Mouse (Mus musculus) ovary, postnatal 14 days (tissue): ENCODE results near the gene Taldo1.

ENCODE experiments used
- DNase-seq: peaks from one replicate; pipeline ENCODE4 v3.0.0; 2022; ENCODE audit warnings: low spot score

Gene Taldo1

DNA sequence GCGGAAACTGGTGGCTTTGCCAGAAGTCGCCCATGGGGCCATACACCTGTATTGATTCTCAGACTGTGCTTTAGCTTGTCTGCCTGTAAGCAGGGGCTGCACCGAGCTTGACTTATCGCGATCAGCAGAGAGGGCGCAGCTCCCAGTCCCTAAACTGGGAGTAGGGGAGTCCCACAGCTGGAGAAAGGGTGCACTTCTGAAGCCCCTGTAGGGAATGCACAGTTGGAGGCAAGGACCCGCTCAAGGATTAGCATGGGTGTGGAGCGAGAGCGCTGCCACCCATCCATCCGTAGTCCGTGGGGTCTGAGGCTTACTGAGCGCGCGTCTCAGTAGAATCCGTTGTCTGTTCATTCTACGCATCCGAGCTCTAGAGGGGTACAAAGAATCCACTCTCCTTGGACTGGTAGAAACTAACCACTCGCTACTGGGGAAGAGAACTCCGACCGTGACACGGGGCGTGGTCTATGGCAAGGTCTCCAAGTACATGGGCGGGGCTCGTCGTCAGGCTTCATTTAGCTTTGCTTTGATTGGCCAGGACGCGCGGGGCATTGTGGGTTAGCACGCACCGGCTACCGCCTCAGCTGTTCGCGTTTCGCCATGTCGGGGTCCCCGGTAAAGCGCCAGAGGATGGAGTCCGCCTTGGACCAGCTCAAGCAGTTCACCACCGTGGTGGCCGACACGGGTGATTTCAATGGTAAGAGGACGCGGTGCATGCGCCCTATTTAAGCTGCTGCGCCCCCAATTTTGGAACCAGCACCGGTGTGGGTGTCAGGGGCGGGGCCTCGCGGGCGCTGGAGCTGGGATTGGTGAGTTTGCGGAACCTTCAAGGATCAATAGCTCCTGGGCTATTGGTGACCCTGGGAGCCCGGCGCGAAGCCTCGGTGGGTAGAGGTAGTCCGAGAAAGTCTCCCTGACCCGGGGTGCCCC, at the start of gene Taldo1:
TSS of gene Taldo1 (plus strand) at position 575 of the 927 bp plus-strand sequence.
- DNase-seq, result peak; percentile 88

- DNase-seq, result no peak
Observed at GRCm38 (mm10) chr7:141343230-141343629, 48.8 kb upstream of the Taldo1 start.

DNA sequence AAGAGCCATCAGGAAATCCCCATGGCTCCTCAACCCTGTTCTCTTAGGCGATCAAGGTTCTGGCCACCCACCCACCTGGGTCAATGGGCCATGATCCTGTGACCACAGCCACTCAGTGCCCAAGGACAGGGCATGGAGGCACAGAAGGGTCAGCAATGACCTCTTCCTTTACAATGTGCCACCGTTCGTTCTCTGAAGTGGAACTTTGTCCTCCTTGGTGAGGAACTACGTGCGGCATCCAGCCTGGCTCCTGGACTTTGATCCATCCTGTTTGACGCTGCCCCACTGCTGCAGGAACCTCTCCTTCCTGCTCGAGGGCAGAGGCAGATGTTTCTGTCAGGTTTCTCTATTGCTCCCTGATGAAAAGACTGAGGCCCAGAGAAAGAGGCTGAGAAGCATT, 48.3 kb upstream of the Taldo1 start:
- no peak for DNase-seq

- no peak for DNase-seq
Observed at GRCm38 (mm10) chr7:141344787-141345186, 47.2 kb upstream of the Taldo1 start.

DNA sequence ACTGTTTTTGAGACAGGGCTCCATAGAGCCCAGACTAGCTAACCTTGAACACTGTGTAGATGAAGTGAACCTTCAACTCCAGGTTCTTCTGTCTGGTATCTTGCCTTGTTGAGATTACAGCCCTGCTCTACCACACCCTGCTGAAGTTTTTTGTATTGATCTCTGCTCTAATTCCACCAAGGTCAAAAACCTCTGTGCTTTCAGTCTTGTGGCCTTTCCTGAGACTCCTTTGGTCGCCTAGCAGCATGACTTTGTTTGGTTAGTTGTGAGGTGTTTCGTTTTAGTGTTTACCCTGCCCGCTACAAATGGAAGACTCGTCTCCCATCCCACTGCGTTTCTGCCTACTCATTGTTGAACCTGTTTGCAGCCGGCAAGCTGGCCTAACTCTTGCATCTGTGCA, 40.9 kb upstream of the Taldo1 start:
- no peak for DNase-seq

GRCm38 (mm10) chr7:141355051-141355450, 36.9 kb upstream of the Taldo1 start:
- DNase-seq, result no peak

- DNase-seq, result no peak
Observed at GRCm38 (mm10) chr7:141355626-141356326, 36.2 kb upstream of the Taldo1 start.

DNA sequence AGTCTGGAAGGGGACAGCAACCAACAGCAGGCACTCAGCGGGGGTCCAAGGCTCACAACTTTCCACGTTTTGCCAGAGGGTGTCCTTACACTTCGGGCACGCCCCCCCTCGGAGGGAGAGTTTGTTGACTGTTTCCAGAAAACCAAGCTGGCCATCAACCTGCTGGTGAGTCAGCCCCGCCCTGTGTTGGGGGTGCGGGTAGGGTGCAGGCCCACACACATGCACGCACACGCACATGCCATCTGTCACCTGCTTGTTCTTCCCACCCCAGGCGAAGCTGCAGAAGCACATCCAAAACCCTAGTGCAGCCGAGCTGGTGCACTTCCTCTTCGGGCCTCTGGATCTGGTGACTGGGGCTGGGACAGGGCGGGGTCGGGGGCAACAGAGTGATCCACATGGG, 35.0 kb upstream of the Taldo1 start:
- DNase-seq, result no peak

GRCm38 (mm10) chr7:141361510-141361909, 30.5 kb upstream of the Taldo1 start:
- peak; percentile 41 for DNase-seq

DNA sequence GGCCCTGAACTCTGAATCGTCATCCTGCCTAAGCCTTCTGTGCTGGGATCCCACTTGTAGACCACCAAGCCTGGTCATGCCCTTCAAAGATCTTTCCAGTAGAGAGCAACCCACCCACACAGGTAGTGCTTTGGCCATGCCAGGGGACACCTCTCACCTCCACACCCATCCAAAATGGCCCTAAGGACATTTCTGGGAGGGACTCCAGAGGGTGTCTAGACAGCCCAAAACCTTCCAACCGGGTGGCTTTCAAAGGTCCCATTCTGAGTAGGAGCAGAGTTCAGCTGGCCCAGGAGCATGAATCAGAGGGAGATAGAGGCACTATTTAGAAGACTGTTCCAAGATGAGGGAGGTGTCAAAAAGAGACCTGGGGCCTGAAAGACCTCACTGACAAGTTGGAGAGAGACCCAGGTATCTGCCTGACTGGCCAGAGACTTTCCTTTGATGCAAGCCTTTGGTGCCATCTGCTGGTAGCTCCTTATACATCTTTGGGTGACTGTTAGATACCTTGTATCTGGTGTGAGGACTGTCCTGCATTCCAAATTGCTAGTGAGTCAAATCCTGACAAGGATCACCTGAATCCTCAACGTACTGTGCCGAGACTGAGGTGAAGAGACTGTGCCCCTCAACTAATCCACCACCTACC, 28.8 kb upstream of the Taldo1 start:
- peak; percentile 67 for DNase-seq

DNA sequence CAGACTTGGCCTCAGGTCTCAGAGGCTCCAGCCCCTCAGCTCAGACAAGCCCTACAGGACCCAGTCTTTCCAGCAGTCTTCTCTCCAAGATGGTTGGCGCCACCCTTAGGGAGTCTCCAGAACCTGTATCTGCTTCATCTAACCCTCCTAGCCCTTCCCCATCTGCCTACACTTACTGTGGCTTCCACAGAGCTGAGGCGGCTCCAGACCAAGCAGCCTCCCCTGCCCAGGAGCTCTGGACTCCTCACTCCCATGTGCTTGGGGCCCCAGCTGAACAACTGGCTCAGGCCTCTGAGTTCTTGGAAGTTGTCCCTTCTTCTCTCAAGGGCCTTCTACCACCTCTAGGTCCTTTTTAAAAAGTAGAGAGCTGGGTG, 28.3 kb upstream of the Taldo1 start:
- DNase-seq, result no peak

GRCm38 (mm10) chr7:141364349-141365048, 27.5 kb upstream of the Taldo1 start:
- DNase-seq, result no peak

DNA sequence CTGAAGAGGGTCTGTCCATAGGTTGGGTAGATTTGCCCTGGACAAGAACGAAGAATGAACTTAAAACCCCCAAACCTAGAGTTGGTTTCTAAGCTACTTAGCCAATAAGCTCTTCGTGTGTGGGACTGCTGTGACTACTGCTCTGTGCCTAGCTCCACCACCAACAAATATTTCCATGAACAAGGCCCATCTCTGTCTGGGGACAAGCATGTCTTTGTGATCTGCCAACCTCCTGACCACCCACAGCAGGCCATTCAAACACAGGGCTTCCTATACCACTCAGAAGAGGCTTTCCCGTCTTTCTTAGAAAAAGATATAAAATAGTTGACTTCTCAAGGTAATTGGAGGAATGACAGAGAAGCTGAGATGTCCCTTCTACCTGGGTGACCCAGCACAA, 27.0 kb upstream of the Taldo1 start:
- no peak for DNase-seq

DNA sequence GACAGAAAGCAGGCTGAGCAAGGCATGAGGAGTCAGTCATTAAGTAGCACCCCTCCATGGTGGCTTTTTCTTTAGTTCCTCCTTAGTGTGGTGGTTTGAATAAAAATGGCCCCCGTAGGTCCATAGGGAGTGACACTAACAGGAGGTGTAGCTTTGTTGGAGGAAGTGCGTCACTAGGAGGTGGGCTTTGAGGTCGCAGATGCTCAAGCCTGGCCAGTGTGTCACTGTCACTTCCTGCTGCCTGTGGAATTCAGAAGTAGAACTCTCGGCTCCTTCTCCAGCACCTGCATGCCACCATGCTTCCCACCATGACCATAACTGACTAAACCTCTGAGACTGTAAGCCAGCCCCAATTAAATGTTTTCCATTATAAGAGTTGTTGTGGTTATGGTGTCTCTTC, 24.6 kb upstream of the Taldo1 start:
- DNase-seq, result no peak

- no peak for DNase-seq
Observed at GRCm38 (mm10) chr7:141369918-141370317, 22.1 kb upstream of the Taldo1 start.

DNA sequence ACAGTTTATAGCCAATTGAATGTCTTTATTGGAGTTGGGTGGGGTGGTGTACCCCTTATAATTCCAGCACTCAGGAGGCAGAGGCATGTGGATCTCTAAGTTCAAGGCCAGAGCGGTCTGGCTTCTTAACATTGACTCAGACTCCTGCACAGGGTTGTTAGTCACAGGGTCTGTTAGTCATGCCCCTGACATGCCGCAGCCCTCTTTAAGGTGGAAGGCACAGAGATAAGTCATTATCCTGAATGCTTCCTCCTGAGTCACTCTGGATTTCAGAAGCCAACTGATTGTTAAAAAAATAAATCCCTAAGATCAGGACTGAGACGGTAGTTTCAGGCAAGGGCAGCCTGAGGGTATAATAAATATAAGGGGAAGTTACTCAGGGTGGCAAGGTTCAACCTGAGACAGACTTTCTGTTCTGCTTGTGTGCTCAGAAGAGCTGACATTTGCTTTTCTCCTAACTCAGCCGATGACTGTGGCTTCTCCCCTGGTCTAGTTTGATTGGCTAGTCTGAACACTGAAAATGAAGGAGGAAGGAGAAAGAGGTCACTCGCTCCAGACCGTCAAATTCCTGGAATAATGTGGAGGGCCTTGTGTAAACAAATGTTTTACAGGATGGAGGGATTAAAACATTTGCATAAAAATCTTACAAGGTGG, 19.9 kb upstream of the Taldo1 start:
- no peak for DNase-seq

- DNase-seq, result no peak
Observed at GRCm38 (mm10) chr7:141373611-141374010, 18.4 kb upstream of the Taldo1 start.

GRCm38 (mm10) chr7:141374399-141374798, 17.6 kb upstream of the Taldo1 start:
- no peak for DNase-seq

DNA sequence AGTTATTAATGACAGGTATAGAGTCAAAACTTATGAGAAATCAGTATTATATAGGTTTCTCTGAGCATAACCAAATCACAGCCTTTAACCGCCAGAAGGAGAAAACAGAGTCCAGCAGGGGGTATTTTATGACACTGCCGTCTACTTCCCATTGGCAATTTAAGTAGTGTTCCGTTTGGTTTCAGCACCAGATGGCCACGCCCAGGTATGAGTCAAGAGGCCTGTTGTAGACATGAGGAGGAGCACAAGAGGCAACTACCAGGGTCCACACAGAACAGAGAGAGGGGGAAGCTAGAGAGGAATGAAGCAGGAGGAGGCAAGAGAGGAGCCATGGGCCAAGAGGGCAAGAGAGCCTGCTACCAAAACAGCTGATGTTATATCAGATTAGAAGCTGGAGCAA, 12.4 kb upstream of the Taldo1 start:
- DNase-seq, result no peak

DNA sequence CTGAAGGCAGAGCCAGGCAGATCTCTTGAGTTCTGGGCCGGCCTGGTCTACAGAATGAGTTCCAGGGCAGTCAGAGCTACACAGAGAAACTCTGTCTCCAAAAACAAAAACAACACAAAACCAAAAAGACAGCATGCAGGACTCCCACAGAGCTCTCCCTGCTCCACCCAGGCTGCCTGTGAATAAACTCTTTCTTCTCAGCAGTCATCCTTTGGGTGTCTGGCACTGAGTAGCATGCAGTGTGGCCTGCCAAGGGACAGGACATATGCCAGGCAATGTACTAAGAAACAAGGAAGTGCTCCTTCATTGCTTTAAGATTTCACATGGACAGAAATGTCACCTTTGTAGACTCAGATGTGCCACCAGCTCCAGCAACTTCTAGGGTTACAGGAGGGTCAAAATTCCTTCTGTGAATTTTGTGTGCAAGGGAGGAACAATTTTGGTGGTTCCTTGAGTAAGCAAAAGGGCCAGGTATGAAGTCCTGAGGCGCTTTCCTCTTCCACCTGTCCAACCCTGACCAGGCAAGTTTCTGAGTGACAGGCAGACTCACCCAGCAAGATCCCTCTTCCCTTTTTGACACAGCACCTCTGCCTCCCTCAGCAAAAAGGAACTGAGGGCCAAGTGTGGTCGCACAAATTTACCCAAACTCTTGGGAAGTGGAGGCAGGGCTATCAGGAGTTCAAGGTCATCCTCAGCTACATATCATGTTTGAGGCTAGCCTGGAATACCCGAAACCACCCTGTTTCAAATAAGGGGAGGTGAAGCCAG, 10.7 kb upstream of the Taldo1 start:
- no peak for DNase-seq
